Mouse (Mus musculus): ENCODE results near the gene Mrpl43.
"Not testable (repeated sequence)": the region's sequence is repeated elsewhere in the genome, so short reads cannot be mapped to it uniquely, and the experiment has no call there.

Gene Mrpl43

GRCm38 (mm10) chr19:45005957-45006712 lies at the start of gene Mrpl43:
Mrpl43 (minus strand) TSS chr19:45006442.
- peak; percentile 80 for DNase-seq (ENCODE audit: low read depth, low spot score)

GRCm38 (mm10) chr19:45054892-45055690 lies 48.8 kb upstream of the Mrpl43 start:
- no peak for DNase-seq (ENCODE audit: low read depth, low spot score)

GRCm38 (mm10) chr19:45053451-45053850 lies 47.2 kb upstream of the Mrpl43 start:
- DNase-seq (ENCODE audit: low read depth, low spot score), result no peak

GRCm38 (mm10) chr19:45049523-45049922 lies 43.3 kb upstream of the Mrpl43 start:
- no peak for DNase-seq (ENCODE audit: low read depth, low spot score)

GRCm38 (mm10) chr19:45048644-45049365 lies 42.6 kb upstream of the Mrpl43 start:
- no peak for DNase-seq (ENCODE audit: low read depth, low spot score)

GRCm38 (mm10) chr19:45047935-45048643 lies 41.8 kb upstream of the Mrpl43 start:
- no peak for DNase-seq (ENCODE audit: low read depth, low spot score)

GRCm38 (mm10) chr19:45047417-45047934 lies 41.2 kb upstream of the Mrpl43 start, which contains the start of gene Sfxn3:
Sfxn3 (plus strand) TSS chr19:45047503.
- DNase-seq (ENCODE audit: low read depth, low spot score), result no peak

- DNase-seq (ENCODE audit: low read depth, low spot score), result no peak
Observed at GRCm38 (mm10) chr19:45046523-45047321, 40.5 kb upstream of the Mrpl43 start.

GRCm38 (mm10) chr19:45045651-45046050 lies 39.4 kb upstream of the Mrpl43 start, which contains the start of gene Pdzd7:
Pdzd7 (minus strand) TSS chr19:45045717.
- DNase-seq (ENCODE audit: low read depth, low spot score), result no peak

- no peak for DNase-seq (ENCODE audit: low read depth, low spot score)
Observed at GRCm38 (mm10) chr19:45045236-45045635, 39.0 kb upstream of the Mrpl43 start.

- no peak for DNase-seq (ENCODE audit: low read depth, low spot score)
Observed at GRCm38 (mm10) chr19:45044389-45044927, 38.2 kb upstream of the Mrpl43 start.

GRCm38 (mm10) chr19:45040214-45040613 lies 34.0 kb upstream of the Mrpl43 start:
- no peak for DNase-seq (ENCODE audit: low read depth, low spot score)

- not testable (repeated sequence) for DNase-seq (ENCODE audit: low read depth, low spot score)
Observed at GRCm38 (mm10) chr19:45038198-45038597, 32.0 kb upstream of the Mrpl43 start.

GRCm38 (mm10) chr19:45036867-45037266 lies 30.6 kb upstream of the Mrpl43 start:
- DNase-seq (ENCODE audit: low read depth, low spot score), result no peak

- no peak for DNase-seq (ENCODE audit: low read depth, low spot score)
Observed at GRCm38 (mm10) chr19:45032570-45033332, 26.5 kb upstream of the Mrpl43 start.

GRCm38 (mm10) chr19:45031780-45032179 lies 25.5 kb upstream of the Mrpl43 start:
- DNase-seq (ENCODE audit: low read depth, low spot score), result no peak

- DNase-seq (ENCODE audit: low read depth, low spot score), result no peak
Observed at GRCm38 (mm10) chr19:45030746-45031693, 24.8 kb upstream of the Mrpl43 start.

- no peak for DNase-seq (ENCODE audit: low read depth, low spot score)
Observed at GRCm38 (mm10) chr19:45030111-45030510, 23.9 kb upstream of the Mrpl43 start.
